Mouse (Mus musculus): ENCODE data around the gene Cd300e. TPM values are rescaled to one million over a fixed set of nuclear protein-coding genes. Genes with fewer than 3 reads are reported as not detected.

The Cd300e gene
- polyA plus RNA-seq, 1 experiment from 2014 or later = not detected

DNA sequence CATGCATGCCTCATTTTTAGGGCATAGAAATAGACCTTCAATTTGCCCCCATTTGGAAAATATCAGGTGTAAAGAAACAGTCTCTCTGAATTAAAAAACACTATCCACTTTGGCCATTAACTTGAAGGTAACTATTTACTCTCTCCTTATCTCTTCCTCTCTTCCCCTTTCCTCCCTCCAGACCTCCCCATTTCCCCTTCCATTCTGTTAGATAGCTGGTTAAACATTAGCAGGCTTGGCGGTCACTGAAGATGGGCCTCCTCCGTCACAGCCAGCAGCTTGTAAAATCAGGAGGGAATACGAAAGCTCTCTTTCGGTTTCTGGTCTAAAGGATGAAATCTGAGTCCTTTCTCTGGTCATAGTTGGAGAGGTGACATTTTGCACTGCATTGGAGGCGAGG is 13.9 kb upstream of the Cd300e start:
- WGBS = 80% methylated on average over 5 of the region's 5 CpGs
- H3K4me1 ChIP-seq (ENCODE audit: control insufficient read depth, insufficient read depth, low read length) = peaks cover 2% of the 10 kb centered on the region; the same call in 1 of the 2 replicates
- ATAC-seq (ENCODE audit: low FRiP score, low TSS enrichment) = no peak
- no peak overlapping the region for H3K4me2 ChIP-seq (ENCODE audit: low read length)
- H3K27me3 ChIP-seq (ENCODE audit: control insufficient read depth, insufficient read depth, low read length) = no peaks in the 10 kb centered on the region
- no peak for DNase-seq
- no peaks in the 10 kb centered on the region for H3K9me3 ChIP-seq (ENCODE audit: control insufficient read depth, low read length)
- no peak overlapping the region for H3K27ac ChIP-seq (replicated peaks; ENCODE audit: low read depth, low read length)
- H3K36me3 ChIP-seq (ENCODE audit: control insufficient read depth, insufficient read depth, low read length) = no peaks in the 10 kb centered on the region
- no peak overlapping the region for H3K4me3 ChIP-seq (replicated peaks; ENCODE audit: low read depth, low read length)
- no peak overlapping the region for H3K9ac ChIP-seq (replicated peaks; ENCODE audit: low read length)

DNA sequence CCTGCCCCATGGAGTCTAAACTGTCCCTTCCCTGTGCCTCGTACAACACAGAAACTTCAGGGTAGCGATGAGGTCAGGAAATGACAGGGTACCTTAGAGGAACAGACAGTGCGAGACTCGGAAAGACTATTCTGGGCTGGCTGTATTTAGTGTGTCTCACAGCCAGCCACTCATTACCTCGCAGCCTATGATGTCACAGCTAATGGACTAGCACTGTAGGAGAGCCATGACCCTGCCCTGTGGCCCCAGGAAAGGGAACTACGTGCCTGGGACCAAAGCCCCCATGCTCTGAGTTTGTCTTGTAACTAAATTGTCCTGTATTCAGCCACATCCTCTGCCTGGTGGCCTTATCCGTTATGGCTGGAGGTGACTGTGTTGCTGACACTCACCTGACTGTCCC is 13.4 kb upstream of the Cd300e start:
- no peaks in the 10 kb centered on the region for H3K36me3 ChIP-seq (ENCODE audit: control insufficient read depth, insufficient read depth, low read length)
- no peak overlapping the region for H3K4me2 ChIP-seq (ENCODE audit: low read length)
- 88% methylated on average over 7 of the region's 7 CpGs for WGBS
- ATAC-seq (ENCODE audit: low FRiP score, low TSS enrichment) (no peak), DNase-seq (no peak)
- no peak overlapping the region for H3K27ac ChIP-seq (replicated peaks; ENCODE audit: low read depth, low read length)
- H3K9me3 ChIP-seq (ENCODE audit: control insufficient read depth, low read length) = no peaks in the 10 kb centered on the region
- H3K27me3 ChIP-seq (ENCODE audit: control insufficient read depth, insufficient read depth, low read length) = peaks cover 3% of the 10 kb centered on the region; the same call in 1 of the 2 replicates
- H3K9ac ChIP-seq (replicated peaks; ENCODE audit: low read length) = no peak overlapping the region
- no peak overlapping the region for H3K4me3 ChIP-seq (replicated peaks; ENCODE audit: low read depth, low read length)
- H3K4me1 ChIP-seq (ENCODE audit: control insufficient read depth, insufficient read depth, low read length) = peaks cover 2% of the 10 kb centered on the region; the same call in 1 of the 2 replicates

DNA sequence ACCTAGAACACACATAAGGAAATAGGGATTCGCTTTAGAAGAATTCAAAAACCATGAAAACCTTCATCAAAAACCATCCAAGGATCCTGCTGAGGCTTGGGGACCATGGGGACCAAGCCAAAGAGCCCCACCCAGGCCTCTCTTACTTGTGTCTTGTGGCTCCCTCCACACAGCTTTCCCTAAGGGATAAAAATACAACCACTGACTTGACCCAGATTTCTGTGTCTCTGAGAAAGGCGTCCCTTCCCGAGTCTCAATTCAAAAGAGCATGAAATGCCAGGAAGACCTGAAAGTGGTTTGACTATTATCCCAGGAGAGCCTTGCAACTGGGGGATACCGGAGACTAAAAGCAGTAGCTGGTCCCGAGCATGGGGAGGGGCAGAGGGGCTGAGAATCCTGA is 11.0 kb upstream of the Cd300e start:
- Histone ChIP-seq H3K4me3 (replicated peaks; ENCODE audit: low read depth, low read length) (no peak overlapping the region), H3K4me1 (ENCODE audit: control insufficient read depth, insufficient read depth, low read length) (peaks cover 2% of the 10 kb centered on the region; the same call in 1 of the 2 replicates), H3K9ac (replicated peaks; ENCODE audit: low read length) (no peak overlapping the region), H3K4me2 (ENCODE audit: low read length) (no peak overlapping the region), H3K27ac (replicated peaks; ENCODE audit: low read depth, low read length) (no peak overlapping the region), H3K9me3 (ENCODE audit: control insufficient read depth, low read length) (no peaks in the 10 kb centered on the region), H3K27me3 (ENCODE audit: control insufficient read depth, insufficient read depth, low read length) (peaks cover 4% of the 10 kb centered on the region; the same call in 1 of the 2 replicates), H3K36me3 (ENCODE audit: control insufficient read depth, insufficient read depth, low read length) (no peaks in the 10 kb centered on the region)
- WGBS = 59% methylated on average over 5 of the region's 5 CpGs
- ATAC-seq (ENCODE audit: low FRiP score, low TSS enrichment) (no peak), DNase-seq (no peak)

DNA sequence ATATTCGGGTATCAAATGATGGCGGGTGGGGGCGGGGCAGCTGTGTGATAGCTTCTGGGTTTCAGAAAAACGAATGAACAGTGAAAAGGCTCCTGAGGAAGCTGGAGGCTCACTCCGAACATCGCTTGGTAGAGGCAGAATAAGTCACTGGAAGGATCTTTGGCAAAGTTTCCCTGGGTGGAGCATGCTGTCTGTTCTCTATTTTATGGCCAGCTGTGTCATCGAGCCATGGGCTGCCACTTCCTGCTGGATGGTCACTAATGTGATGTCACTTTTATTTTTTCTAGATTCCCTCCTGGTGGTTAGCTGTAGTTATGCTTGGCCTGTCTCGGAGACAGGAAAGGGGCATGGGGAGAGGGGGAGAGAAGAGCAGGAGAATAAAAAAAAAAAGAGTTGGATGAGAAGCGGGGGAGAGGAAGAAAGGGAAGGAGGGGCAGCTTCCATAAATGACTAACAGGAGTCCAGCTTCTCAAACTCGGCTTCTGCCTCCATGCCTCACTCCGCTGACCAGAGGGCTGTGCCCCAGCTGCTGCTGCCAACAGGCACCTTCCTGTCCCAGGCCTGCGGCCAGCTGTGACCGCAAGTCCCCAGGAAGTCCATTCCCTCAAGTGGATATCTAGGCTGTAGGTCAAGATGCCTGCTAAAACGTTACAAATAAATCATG is 9.8 kb upstream of the Cd300e start:
- H3K27me3 ChIP-seq (ENCODE audit: control insufficient read depth, insufficient read depth, low read length) = peaks cover 4% of the 10 kb centered on the region; the same call in 1 of the 2 replicates
- DNase-seq (no peak), ATAC-seq (ENCODE audit: low FRiP score, low TSS enrichment) (no peak)
- no peaks in the 10 kb centered on the region for H3K36me3 ChIP-seq (ENCODE audit: control insufficient read depth, insufficient read depth, low read length)
- no peak overlapping the region for H3K27ac ChIP-seq (replicated peaks; ENCODE audit: low read depth, low read length)
- H3K9me3 ChIP-seq (ENCODE audit: control insufficient read depth, low read length) = no peaks in the 10 kb centered on the region
- peak overlapping the region; percentile 35 for H3K4me2 ChIP-seq (ENCODE audit: low read length)
- H3K4me1 ChIP-seq (ENCODE audit: control insufficient read depth, insufficient read depth, low read length) = peaks cover 2% of the 10 kb centered on the region; the same call in 1 of the 2 replicates
- no peak overlapping the region for H3K9ac ChIP-seq (replicated peaks; ENCODE audit: low read length)
- WGBS = 13% methylated on average over 14 of the region's 14 CpGs
- no peak overlapping the region for H3K4me3 ChIP-seq (replicated peaks; ENCODE audit: low read depth, low read length)

DNA sequence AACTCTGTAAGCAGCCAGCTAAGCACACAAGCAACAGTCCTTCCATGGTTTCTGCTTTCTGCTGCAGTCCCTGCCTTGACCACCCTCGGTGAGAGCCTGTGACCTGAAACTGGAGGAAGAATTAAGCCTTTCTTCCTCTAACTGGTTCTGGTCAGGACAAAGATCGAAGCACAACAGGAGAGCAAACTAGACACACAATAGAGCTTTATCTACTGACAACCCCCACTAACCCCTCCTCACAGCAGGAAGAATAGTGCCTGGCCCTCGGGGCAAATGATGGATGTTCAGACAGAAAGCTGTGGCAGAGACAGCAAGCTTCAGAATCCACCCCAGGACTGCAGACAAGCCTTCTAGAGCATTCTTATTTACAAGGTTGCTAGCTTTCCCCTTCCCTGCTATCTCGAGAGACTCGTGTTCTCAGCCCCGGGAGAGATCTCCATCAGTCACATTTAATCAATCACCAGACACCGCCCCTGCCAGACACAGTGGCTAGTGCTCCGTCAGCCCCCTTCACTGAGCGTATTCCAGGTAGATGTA is 9.1 kb upstream of the Cd300e start:
- H3K27ac ChIP-seq (replicated peaks; ENCODE audit: low read depth, low read length) = no peak overlapping the region
- 7% methylated on average over 9 of the region's 9 CpGs for WGBS
- peak; percentile 43 for DNase-seq
- ATAC-seq (ENCODE audit: low FRiP score, low TSS enrichment) = no peak
- peaks cover 2% of the 10 kb centered on the region; the same call in 1 of the 2 replicates for H3K4me1 ChIP-seq (ENCODE audit: control insufficient read depth, insufficient read depth, low read length)
- no peak overlapping the region for H3K4me3 ChIP-seq (replicated peaks; ENCODE audit: low read depth, low read length)
- H3K9ac ChIP-seq (replicated peaks; ENCODE audit: low read length) = no peak overlapping the region
- no peaks in the 10 kb centered on the region for H3K36me3 ChIP-seq (ENCODE audit: control insufficient read depth, insufficient read depth, low read length)
- peak overlapping the region; percentile 35 for H3K4me2 ChIP-seq (ENCODE audit: low read length)
- H3K27me3 ChIP-seq (ENCODE audit: control insufficient read depth, insufficient read depth, low read length) = peaks cover 4% of the 10 kb centered on the region; the same call in 1 of the 2 replicates
- H3K9me3 ChIP-seq (ENCODE audit: control insufficient read depth, low read length) = no peaks in the 10 kb centered on the region

DNA sequence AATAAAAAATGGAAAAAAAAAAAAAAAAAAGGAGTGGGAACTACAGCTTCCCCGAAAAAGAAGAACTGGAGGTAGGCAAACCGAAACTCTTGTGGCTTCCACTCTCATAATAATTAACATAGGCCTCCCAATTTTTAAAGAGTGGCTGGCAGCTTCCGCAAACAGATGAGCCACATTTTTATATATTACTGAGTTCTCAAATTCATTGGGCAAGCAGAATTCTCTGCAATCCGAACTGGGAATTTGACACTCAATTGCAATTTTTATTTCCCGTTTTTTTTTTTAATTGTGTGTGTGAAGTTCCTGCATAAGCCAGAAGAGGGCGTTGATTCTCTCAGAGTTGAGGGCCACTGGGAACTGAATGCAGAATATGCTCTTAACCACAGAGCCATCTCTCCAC is 4.8 kb upstream of the Cd300e start:
- H3K4me1 ChIP-seq (ENCODE audit: control insufficient read depth, insufficient read depth, low read length) = peaks cover 2% of the 10 kb centered on the region; the same call in 1 of the 2 replicates
- 74% methylated on average over 6 of the region's 6 CpGs for WGBS

DNA sequence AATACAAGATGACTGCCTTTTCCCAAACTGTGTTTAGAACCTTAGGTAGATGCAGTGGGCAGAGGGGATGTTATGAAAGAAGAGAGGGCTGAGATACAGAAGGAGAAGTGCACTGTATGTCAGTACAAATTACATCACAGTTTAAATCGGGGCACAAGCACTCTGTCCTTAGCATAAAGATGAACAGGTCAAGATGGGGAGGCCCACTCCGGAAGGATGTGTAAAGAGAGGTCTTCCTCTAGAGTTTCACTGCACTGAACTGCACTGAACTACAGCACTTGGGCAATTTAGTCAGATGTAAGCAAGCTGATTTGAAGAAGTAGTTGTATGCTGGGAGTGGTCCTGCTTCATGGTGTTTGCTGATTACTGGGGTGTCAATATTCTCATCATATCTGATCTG is 2.2 kb downstream of the Cd300e start:
- Histone ChIP-seq H3K36me3 (ENCODE audit: control insufficient read depth, insufficient read depth, low read length) (no peaks in the 10 kb centered on the region), H3K4me1 (ENCODE audit: control insufficient read depth, insufficient read depth, low read length) (no peaks in the 10 kb centered on the region), H3K9ac (replicated peaks; ENCODE audit: low read length) (no peak overlapping the region), H3K27me3 (ENCODE audit: control insufficient read depth, insufficient read depth, low read length) (no peaks in the 10 kb centered on the region), H3K9me3 (ENCODE audit: control insufficient read depth, low read length) (no peaks in the 10 kb centered on the region), H3K27ac (replicated peaks; ENCODE audit: low read depth, low read length) (no peak overlapping the region), H3K4me3 (replicated peaks; ENCODE audit: low read depth, low read length) (no peak overlapping the region), H3K4me2 (ENCODE audit: low read length) (no peak overlapping the region)
- WGBS = 91% methylated on average over 2 of the region's 2 CpGs
- no peak for ATAC-seq (ENCODE audit: low FRiP score, low TSS enrichment)
- no peak for DNase-seq

More for the DNA sequence above, 4.8 kb upstream of the Cd300e start:
- H3K27me3 ChIP-seq (ENCODE audit: control insufficient read depth, insufficient read depth, low read length) = peaks cover 4% of the 10 kb centered on the region; the same call in 1 of the 2 replicates
- no peaks in the 10 kb centered on the region for H3K36me3 ChIP-seq (ENCODE audit: control insufficient read depth, insufficient read depth, low read length)
- DNase-seq (no peak), ATAC-seq (ENCODE audit: low FRiP score, low TSS enrichment) (no peak)
- H3K9ac ChIP-seq (replicated peaks; ENCODE audit: low read length) = no peak overlapping the region
- H3K4me3 ChIP-seq (replicated peaks; ENCODE audit: low read depth, low read length) = no peak overlapping the region
- H3K27ac ChIP-seq (replicated peaks; ENCODE audit: low read depth, low read length) = no peak overlapping the region
- no peaks in the 10 kb centered on the region for H3K9me3 ChIP-seq (ENCODE audit: control insufficient read depth, low read length)
- no peak overlapping the region for H3K4me2 ChIP-seq (ENCODE audit: low read length)

DNA sequence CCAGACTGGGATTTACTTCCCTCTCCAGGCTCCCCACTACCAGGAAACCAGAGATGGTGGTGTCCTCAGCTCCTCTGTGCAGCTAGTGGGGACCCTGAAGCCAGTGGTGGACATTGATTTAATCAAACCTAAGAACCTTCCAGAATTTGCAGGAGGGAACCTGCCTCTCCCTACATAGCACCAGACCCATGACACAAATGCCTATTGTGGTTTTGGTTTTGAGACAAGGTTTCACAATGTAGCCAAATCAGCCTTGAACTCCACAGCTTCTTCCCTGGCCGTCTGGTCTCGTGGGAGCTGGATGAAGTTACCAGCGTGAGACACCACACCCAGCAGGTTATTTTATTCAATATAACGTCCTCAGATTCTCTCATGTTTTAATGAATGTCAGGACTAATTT is 3.3 kb downstream of the Cd300e start:
- H3K4me1 ChIP-seq (ENCODE audit: control insufficient read depth, insufficient read depth, low read length) = no peaks in the 10 kb centered on the region
- H3K4me3 ChIP-seq (replicated peaks; ENCODE audit: low read depth, low read length) = no peak overlapping the region
- H3K9me3 ChIP-seq (ENCODE audit: control insufficient read depth, low read length) = no peaks in the 10 kb centered on the region
- DNase-seq (no peak), ATAC-seq (ENCODE audit: low FRiP score, low TSS enrichment) (no peak)
- H3K9ac ChIP-seq (replicated peaks; ENCODE audit: low read length) = no peak overlapping the region
- H3K27me3 ChIP-seq (ENCODE audit: control insufficient read depth, insufficient read depth, low read length) = no peaks in the 10 kb centered on the region
- H3K36me3 ChIP-seq (ENCODE audit: control insufficient read depth, insufficient read depth, low read length) = no peaks in the 10 kb centered on the region
- WGBS = 80% methylated on average over 4 of the region's 4 CpGs
- no peak overlapping the region for H3K4me2 ChIP-seq (ENCODE audit: low read length)
- no peak overlapping the region for H3K27ac ChIP-seq (replicated peaks; ENCODE audit: low read depth, low read length)

DNA sequence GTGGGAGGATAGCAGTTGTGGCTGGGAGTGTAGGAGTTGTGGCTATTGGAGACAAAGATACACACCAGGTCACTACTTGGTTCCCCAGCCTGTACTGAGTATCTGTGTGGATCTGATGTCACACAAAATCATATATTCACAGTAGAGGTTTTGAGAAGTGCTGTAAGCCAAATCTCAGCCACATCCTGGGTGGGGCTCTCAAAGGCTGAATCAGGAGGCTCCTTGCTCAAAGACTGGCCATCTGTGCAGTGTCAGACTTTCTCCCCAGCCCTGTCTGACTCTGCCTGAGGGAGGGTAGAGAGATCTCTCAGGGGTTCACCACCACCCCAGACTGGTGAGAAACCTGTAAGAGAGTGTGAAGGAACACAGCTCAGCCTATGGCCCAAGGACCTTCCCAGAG is 7.4 kb downstream of the Cd300e start:
- Histone ChIP-seq H3K9ac (replicated peaks; ENCODE audit: low read length) (no peak overlapping the region), H3K27ac (replicated peaks; ENCODE audit: low read depth, low read length) (no peak overlapping the region)
- no peak for ATAC-seq (ENCODE audit: low FRiP score, low TSS enrichment)

More for the DNA sequence above, 7.4 kb downstream of the Cd300e start:
- H3K27me3 ChIP-seq (ENCODE audit: control insufficient read depth, insufficient read depth, low read length) = no peaks in the 10 kb centered on the region
- H3K4me3 ChIP-seq (replicated peaks; ENCODE audit: low read depth, low read length) = no peak overlapping the region
- no peak overlapping the region for H3K4me2 ChIP-seq (ENCODE audit: low read length)
- DNase-seq = no peak
- no peaks in the 10 kb centered on the region for H3K36me3 ChIP-seq (ENCODE audit: control insufficient read depth, insufficient read depth, low read length)
- H3K4me1 ChIP-seq (ENCODE audit: control insufficient read depth, insufficient read depth, low read length) = no peaks in the 10 kb centered on the region
- H3K9me3 ChIP-seq (ENCODE audit: control insufficient read depth, low read length) = no peaks in the 10 kb centered on the region

All from midbrain, embryonic 14.5 days (tissue).